20 mouse cellular contexts compared by ENCODE assay signal in the genomic region with DNA sequence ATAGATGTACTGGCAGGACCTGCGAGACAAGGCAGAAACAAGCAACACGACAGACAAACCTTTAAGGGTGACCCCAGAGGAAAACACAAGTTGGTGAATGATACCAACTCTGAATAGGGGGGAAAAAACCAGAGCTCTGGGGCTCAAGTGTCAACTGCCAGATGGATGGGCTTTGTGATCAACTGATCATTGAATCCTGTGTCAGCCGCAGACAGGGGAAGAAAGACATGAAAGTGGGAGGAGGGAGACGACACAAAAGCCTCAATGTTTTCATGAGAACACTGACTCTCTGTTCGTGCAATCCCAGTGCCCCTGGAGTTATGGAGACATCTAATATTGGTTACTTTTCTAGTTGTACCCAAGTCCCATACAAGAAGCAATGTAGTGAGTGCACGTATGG.
A peak's percentile ranks its signal among the peaks of the same experiment; 100 is the strongest.
DNase-seq lines count a peak whose midpoint lies in the region; ATAC-seq and TF ChIP-seq lines count a peak whose summit lies in the region.
"Had no signal": no experiment of that assay in that cellular context is flagged by ENCODE, and none has a peak within 500 bp of the region (broad histone marks: within the 10 kb centered on the region; RNA-seq: fewer than 3 reads in every experiment).

No protein-coding gene starts in this region.

- H3K27ac ChIP-seq in layer of hippocampus, adult 2 months = peak overlapping the region; percentile 59
- H3K27ac ChIP-seq in forebrain, embryonic 12.5 days = no peak overlapping the region
- H3K27ac ChIP-seq: embryonic facial prominence, embryonic 13.5 days; kidney, postnatal 0 days; limb, embryonic 13.5 days; liver, embryonic 14.5 days; neural tube, embryonic 13.5 days had no signal

- no peak overlapping the region for H3K4me2 ChIP-seq in forebrain, embryonic 12.5 days
- H3K4me2 ChIP-seq: embryonic facial prominence, embryonic 13.5 days; hindbrain, embryonic 13.5 days; limb, embryonic 13.5 days; neural tube, embryonic 13.5 days had no signal

- TF ChIP-seq POLR2A in brain, embryonic 14.5 days (IDR thresholded peaks at IDR 0.05; ENCODE audit: borderline replicate concordance, extremely low read depth, insufficient read depth, insufficient read length, poor library complexity, severe bottlenecking) = no peak

- TF ChIP-seq CTCF in layer of hippocampus, adult 2 months (conservative IDR thresholded peaks at IDR 0.05) = no peak
- no peak for TF ChIP-seq CTCF in brain, embryonic 14.5 days (IDR thresholded peaks at IDR 0.05; ENCODE audit: borderline replicate concordance, extremely low read depth, insufficient read depth, insufficient read length)

- H3K27me3 ChIP-seq in forebrain, embryonic 12.5 days = no peaks in the 10 kb centered on the region
- H3K27me3 ChIP-seq: CH12.LX; embryonic facial prominence, embryonic 13.5 days; hindbrain, embryonic 13.5 days; limb, embryonic 13.5 days; megakaryocyte, embryonic 14.5 days; neural tube, embryonic 13.5 days had no signal

- ATAC-seq in forebrain, embryonic 12.5 days (ENCODE audit: low FRiP score) = no peak
- ATAC-seq: intestine, postnatal 0 days had no signal

- DNase-seq in cerebellum, adult 9-11 months = peak; percentile 14
- no peak for DNase-seq in cerebellum, adult 11 months
- peak in 1 of 2 experiments; percentile 15 for DNase-seq in layer of hippocampus, adult 2 months (ENCODE audit: low spot score in 2 of 2)
- DNase-seq in layer of hippocampus, postnatal 14 days (ENCODE audit: low spot score in 2 of 2) = no peak
- DNase-seq in brain, embryonic 14.5 days (ENCODE audit: low read depth) = peak; percentile 19
- DNase-seq in layer of hippocampus, adult 9-10 months (ENCODE audit: low spot score) = peak; percentile 20
- DNase-seq in T-cell, adult 2 months (ENCODE audit: low spot score) = no peak
- DNase-seq: adrenal gland, adult 8-10 months; gastrocnemius, postnatal 10 days; thymus, postnatal 4 days had no signal

- H3K4me1 ChIP-seq in forebrain, embryonic 12.5 days = 0 out of 2 replicates have a peak, but pooled peaks cover 5% of the 10 kb centered on the region
- H3K4me1 ChIP-seq: embryonic facial prominence, embryonic 13.5 days; limb, embryonic 13.5 days; megakaryocyte, embryonic 14.5 days had no signal

- no peak overlapping the region for H3K4me3 ChIP-seq in layer of hippocampus, adult 2 months
- no peak overlapping the region for H3K4me3 ChIP-seq in forebrain, embryonic 12.5 days (replicated peaks)
- H3K4me3 ChIP-seq: embryonic facial prominence, embryonic 13.5 days; hindbrain, embryonic 13.5 days; limb, embryonic 13.5 days; megakaryocyte, embryonic 14.5 days; neural tube, embryonic 13.5 days had no signal

- H3K36me3 ChIP-seq in forebrain, embryonic 12.5 days (replicated peaks) = no peaks in the 10 kb centered on the region
- H3K36me3 ChIP-seq: embryonic facial prominence, embryonic 13.5 days; hindbrain, embryonic 13.5 days; limb, embryonic 13.5 days; neural tube, embryonic 13.5 days had no signal

- no peaks in the 10 kb centered on the region for H3K9me3 ChIP-seq in forebrain, embryonic 12.5 days
- H3K9me3 ChIP-seq: embryonic facial prominence, embryonic 13.5 days; hindbrain, embryonic 13.5 days; limb, embryonic 13.5 days; neural tube, embryonic 13.5 days had no signal

- no peak overlapping the region for H3K9ac ChIP-seq in forebrain, embryonic 12.5 days
- H3K9ac ChIP-seq: embryonic facial prominence, embryonic 13.5 days; hindbrain, embryonic 13.5 days; limb, embryonic 13.5 days; liver, embryonic 14.5 days; neural tube, embryonic 13.5 days had no signal

- 31% methylated on average over 6 of the region's 6 CpGs for WGBS in forebrain, embryonic 12.5 days

Comparison
In these comparisons a context has a peak if more than half of its experiments do, and no peak if none do; other contexts are left out.
1. DNase-seq: peak in cerebellum, adult 9-11 months (single experiment), brain, embryonic 14.5 days (single experiment) and layer of hippocampus, adult 9-10 months (single experiment); none in cerebellum, adult 11 months (single experiment), layer of hippocampus, postnatal 14 days (0 of 2) and T-cell, adult 2 months (single experiment).